In genomic region chr6:127837910-127838309, GRCm38 (mm10) we compare ENCODE assay signal across 22 mouse cellular contexts. TPM values are rescaled to one million over a fixed set of nuclear protein-coding genes. Genes with fewer than 3 reads are reported as not detected.
DNase-seq lines count a peak whose midpoint lies in the region; ATAC-seq and TF ChIP-seq lines count a peak whose summit lies in the region.
"Had no signal": no experiment of that assay in that cellular context is flagged by ENCODE, and none has a peak within 500 bp of the region (broad histone marks: within the 10 kb centered on the region; RNA-seq: fewer than 3 reads in every experiment).

No protein-coding gene starts in this region.

- no peaks in the 10 kb centered on the region for H3K36me3 ChIP-seq in heart, embryonic 12.5 days
- H3K36me3 ChIP-seq in intestine, embryonic 16.5 days (ENCODE audit: control insufficient read depth, insufficient read depth, low read length): no peaks in the 10 kb centered on the region
- no peaks in the 10 kb centered on the region for H3K36me3 ChIP-seq in intestine, embryonic 15.5 days
- H3K36me3 ChIP-seq in intestine, postnatal 0 days (ENCODE audit: control insufficient read depth, insufficient read depth): no peaks in the 10 kb centered on the region
- H3K36me3 ChIP-seq: G1E had no signal

- ATAC-seq in heart, embryonic 12.5 days (ENCODE audit: insufficient number of reproducible peaks, low FRiP score): no peak
- peak; percentile 60; the same call in 1 of the 2 replicates for ATAC-seq in intestine, embryonic 16.5 days
- no peak for ATAC-seq in intestine, embryonic 15.5 days
- ATAC-seq in intestine, postnatal 0 days: no peak
- no peak for ATAC-seq in monocyte, adult 5-6 weeks (replicated peaks; ENCODE audit: insufficient number of reproducible peaks, low FRiP score, low TSS enrichment, poor library complexity, severe bottlenecking)
- ATAC-seq: activated CD4-positive, CD25-positive, alpha-beta regulatory T cell, adult 4 months; CD4-positive, CD25-positive, alpha-beta regulatory T cell, adult 4 months; Patski had no signal

- H3K27me3 ChIP-seq in heart, embryonic 12.5 days (replicated peaks): no peaks in the 10 kb centered on the region
- H3K27me3 ChIP-seq in intestine, embryonic 16.5 days (replicated peaks; ENCODE audit: control insufficient read depth, insufficient read depth, low read length): no peaks in the 10 kb centered on the region
- H3K27me3 ChIP-seq in intestine, embryonic 15.5 days (replicated peaks): no peaks in the 10 kb centered on the region
- H3K27me3 ChIP-seq in intestine, postnatal 0 days (replicated peaks; ENCODE audit: control insufficient read depth, insufficient read depth, low read length): no peaks in the 10 kb centered on the region
- H3K27me3 ChIP-seq: CH12.LX had no signal

- H3K27ac ChIP-seq in heart, embryonic 12.5 days (ENCODE audit: poor library complexity, severe bottlenecking): no peak overlapping the region
- no peak overlapping the region for H3K27ac ChIP-seq in intestine, embryonic 16.5 days (ENCODE audit: low read length)
- no peak overlapping the region for H3K27ac ChIP-seq in intestine, embryonic 15.5 days
- H3K27ac ChIP-seq in intestine, postnatal 0 days (ENCODE audit: low read depth, low read length): no peak overlapping the region

- peak; percentile 70 for DNase-seq in heart, adult 11 months
- DNase-seq: adrenal gland, adult 2 months; adrenal gland, adult 8-10 months; adrenal gland, postnatal 10 days; adrenal gland, postnatal 14 days; adrenal gland, postnatal 25 days; adrenal gland, postnatal 36 days; B cell, adult 2 months; cerebellum, adult 11 months; cerebellum, adult 11-12 months; cerebellum, adult 18-20 months had no signal

- peaks cover 9% of the 10 kb centered on the region; the same call in 1 of the 2 replicates for H3K4me1 ChIP-seq in heart, embryonic 12.5 days (replicated peaks)
- no peaks in the 10 kb centered on the region for H3K4me1 ChIP-seq in intestine, embryonic 16.5 days (ENCODE audit: control insufficient read depth, insufficient read depth, low read length)
- H3K4me1 ChIP-seq in intestine, embryonic 15.5 days (replicated peaks): no peaks in the 10 kb centered on the region
- H3K4me1 ChIP-seq in intestine, postnatal 0 days (replicated peaks; ENCODE audit: control insufficient read depth, insufficient read depth, low read length): no peaks in the 10 kb centered on the region

- TF ChIP-seq CTCF in intestine, postnatal 0 days (IDR thresholded peaks at IDR 0.05; ENCODE audit: low read depth): peak; percentile 64

- no peak overlapping the region for H3K4me2 ChIP-seq in heart, embryonic 12.5 days
- no peak overlapping the region for H3K4me2 ChIP-seq in intestine, embryonic 16.5 days (ENCODE audit: low read depth, low read length)
- H3K4me2 ChIP-seq in intestine, embryonic 15.5 days (replicated peaks): no peak overlapping the region
- H3K4me2 ChIP-seq in intestine, postnatal 0 days (replicated peaks; ENCODE audit: low read depth): no peak overlapping the region

- H3K9ac ChIP-seq in heart, embryonic 12.5 days: no peak overlapping the region
- H3K9ac ChIP-seq in intestine, embryonic 16.5 days (ENCODE audit: low read depth, low read length): no peak overlapping the region
- H3K9ac ChIP-seq in intestine, embryonic 15.5 days: no peak overlapping the region
- H3K9ac ChIP-seq in intestine, postnatal 0 days (ENCODE audit: low read depth, low read length): no peak overlapping the region

- 93% methylated on average over 4 of the region's 4 CpGs for WGBS in heart, embryonic 12.5 days
- WGBS in intestine, embryonic 16.5 days: 86% methylated on average over 4 of the region's 4 CpGs
- WGBS in intestine, embryonic 15.5 days: 93% methylated on average over 4 of the region's 4 CpGs
- 75% methylated on average over 4 of the region's 4 CpGs for WGBS in intestine, postnatal 0 days

- no peak overlapping the region for H3K4me3 ChIP-seq in heart, embryonic 12.5 days
- H3K4me3 ChIP-seq in intestine, embryonic 16.5 days (ENCODE audit: low read length): no peak overlapping the region
- no peak overlapping the region for H3K4me3 ChIP-seq in intestine, embryonic 15.5 days (replicated peaks)
- no peak overlapping the region for H3K4me3 ChIP-seq in intestine, postnatal 0 days (ENCODE audit: low read depth, low read length)

- H3K9me3 ChIP-seq in heart, embryonic 12.5 days (replicated peaks): no peaks in the 10 kb centered on the region; the same call in 1 of the 2 replicates
- no peaks in the 10 kb centered on the region for H3K9me3 ChIP-seq in intestine, embryonic 16.5 days (ENCODE audit: control insufficient read depth, low read length)
- H3K9me3 ChIP-seq in intestine, embryonic 15.5 days: no peaks in the 10 kb centered on the region
- no peaks in the 10 kb centered on the region for H3K9me3 ChIP-seq in intestine, postnatal 0 days (ENCODE audit: control insufficient read depth)

RNA-seq across cellular contexts. Expression of gene Tspan11, which starts 49.5 kb away (rescaled TPM):
- polyA plus RNA-seq in heart, embryonic 12.5 days (2016; fragmentation: Nextera tagmentation; extraction: Ambion mirVana): 1.9 and 3.1 TPM in 2 replicates
- polyA plus RNA-seq in intestine, embryonic 16.5 days (2015; fragmentation: Nextera tagmentation; extraction: Ambion mirVana): 2.5 and 3.5 TPM in 2 replicates
- 2.9 and 3.2 TPM in 2 replicates for polyA plus RNA-seq in intestine, embryonic 15.5 days (2015; fragmentation: Nextera tagmentation; extraction: Ambion mirVana)
- polyA plus RNA-seq in intestine, postnatal 0 days (2015; fragmentation: Nextera tagmentation; extraction: Ambion mirVana): 2.7 and 3.8 TPM in 2 replicates
- not detected in 3 replicates for total RNA-seq in monocyte, adult 5-6 weeks (2017)
- total RNA-seq: CH12.LX, MEL had no signal
- polyA plus RNA-seq: activated CD4-positive, CD25-positive, alpha-beta regulatory T cell, adult 4 months; CD4-positive, CD25-positive, alpha-beta regulatory T cell, adult 4 months; G1E; Patski had no signal
